Mouse (Mus musculus): Measurements from ENCODE around the gene Trex2.

DNA sequence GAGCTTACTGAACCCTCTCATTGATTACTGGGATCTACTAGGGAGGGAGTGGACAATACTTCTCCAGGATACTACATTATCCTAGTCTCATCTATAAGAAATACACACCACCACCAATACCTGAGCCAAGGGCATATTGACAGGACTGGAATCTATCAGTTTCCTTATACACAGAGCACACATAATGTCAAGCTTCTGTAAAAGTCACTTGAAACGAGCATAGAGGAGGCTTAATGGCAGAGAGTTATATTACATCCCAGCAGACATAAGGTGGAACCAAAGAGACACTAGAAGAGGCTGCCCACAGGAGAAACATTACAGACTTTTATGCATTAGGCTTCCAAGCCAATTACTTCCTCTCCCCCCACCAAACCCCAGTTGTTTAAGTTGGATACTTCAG is 50.2 kb downstream of the Trex2 start:
- TF ChIP-seq CTCF (IDR thresholded peaks at IDR 0.05; ENCODE audit: control insufficient read depth, insufficient read depth, insufficient replicate concordance, low read depth, low read length) = no peak
- no peak for TF ChIP-seq POLR2A (IDR thresholded peaks at IDR 0.05; ENCODE audit: control insufficient read depth, low read depth, low read length)
